17 mouse cellular contexts compared by ENCODE assay signal in the genomic region with DNA sequence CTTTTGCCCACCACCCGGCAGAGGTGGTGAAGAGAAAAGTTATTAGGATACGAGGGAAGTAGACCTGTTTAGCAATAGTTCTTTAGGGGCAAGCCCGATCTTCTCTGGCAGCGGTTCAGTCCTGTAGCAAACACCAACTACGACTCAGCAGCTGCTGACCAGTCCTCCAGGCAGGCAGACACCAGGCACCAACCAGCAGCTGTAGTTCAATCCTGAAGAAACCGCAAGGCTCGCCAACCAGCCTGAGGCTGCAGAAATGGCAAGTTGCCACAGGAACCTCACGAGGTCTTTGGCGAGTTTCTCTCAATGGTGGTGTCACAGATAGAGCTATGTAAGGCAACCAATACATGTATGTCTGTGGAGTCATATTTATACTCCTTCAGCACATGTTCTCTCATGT. TPM values are rescaled to one million over a fixed set of nuclear protein-coding genes. Genes with fewer than 3 reads are reported as not detected.
"Had no signal": no experiment of that assay in that cellular context is flagged by ENCODE, and none has a peak within 500 bp of the region (broad histone marks: within the 10 kb centered on the region; RNA-seq: fewer than 3 reads in every experiment).

No protein-coding gene starts in this region.

- ATAC-seq: lung, postnatal 0 days; midbrain, embryonic 15.5 days had no signal

- H3K4me2 ChIP-seq: kidney, embryonic 15.5 days; limb, embryonic 13.5 days; midbrain, embryonic 15.5 days; neural tube, embryonic 13.5 days had no signal

- H3K27ac ChIP-seq: limb, embryonic 13.5 days; liver, embryonic 14.5 days; midbrain, embryonic 10.5 days; midbrain, embryonic 15.5 days; neural tube, embryonic 13.5 days had no signal

- H3K4me3 ChIP-seq: kidney, embryonic 15.5 days; limb, embryonic 13.5 days; midbrain, embryonic 10.5 days; midbrain, embryonic 15.5 days; neural tube, embryonic 13.5 days had no signal

- H3K9ac ChIP-seq: kidney, embryonic 15.5 days; limb, embryonic 13.5 days; liver, embryonic 14.5 days; midbrain, embryonic 15.5 days; neural tube, embryonic 13.5 days had no signal

- DNase-seq: kidney, postnatal 14 days; left cerebral cortex, postnatal 4 days; lung, adult 18-20 months; retina, postnatal 1 day; right cerebral cortex, postnatal 4 days; spleen, adult 18-20 months; thymus, adult 18-20 months; thymus, postnatal 14 days had no signal

- H3K9me3 ChIP-seq: kidney, embryonic 15.5 days; limb, embryonic 13.5 days; midbrain, embryonic 10.5 days; midbrain, embryonic 15.5 days; neural tube, embryonic 13.5 days had no signal

- H3K36me3 ChIP-seq: kidney, embryonic 15.5 days; limb, embryonic 13.5 days; midbrain, embryonic 10.5 days; midbrain, embryonic 15.5 days; neural tube, embryonic 13.5 days had no signal

RNA-seq across cellular contexts. Expression of a gene that starts 45.2 kb away (rescaled TPM):
- total RNA-seq: left cerebral cortex, postnatal 4 days; megakaryocyte, adult 5-6 weeks; monocyte, adult 5-6 weeks had no signal
